Mouse (Mus musculus) hindbrain, embryonic 12.5 days (tissue): ENCODE measurements around the gene Cdk2ap2. TPM values are rescaled to one million over a fixed set of nuclear protein-coding genes. Genes with fewer than 3 reads are reported as not detected.
"Not testable (repeated sequence)": the region's sequence is repeated elsewhere in the genome, so short reads cannot be mapped to it uniquely, and the experiment has no call there.

Source experiments
- ATAC-seq: fragments of 200-750 bp; cut with Nextera tagmentation; 2 replicates; pipeline ENCODE4 v1.8.0; 2017; ENCODE audit warnings: moderate TSS enrichment; ENCODE audit not compliant: low FRiP score
- H3K27ac ChIP-seq: fragments of 300-500 bp; sonication (generic); 2 replicates; pipeline ENCODE4 v1.5.1; 2016; ENCODE audit warnings: mild to moderate bottlenecking
- H3K27me3 ChIP-seq: fragments of 300-500 bp; sonication (generic); 2 replicates; pipeline ENCODE4 v1.6.1; 2016; ENCODE audit warnings: mild to moderate bottlenecking
- H3K36me3 ChIP-seq: fragments of 300-500 bp; sonication (generic); 2 replicates; pipeline ENCODE4 v1.6.1; 2016; ENCODE audit warnings: mild to moderate bottlenecking
- H3K4me1 ChIP-seq: fragments of 300-500 bp; sonication (generic); 2 replicates; pipeline ENCODE4 v1.6.1; 2016
- H3K4me2 ChIP-seq: fragments of 300-500 bp; sonication (generic); replicated peaks from 2 replicates; pipeline ENCODE4 v1.6.1; 2016; ENCODE audit warnings: mild to moderate bottlenecking
- H3K4me3 ChIP-seq: fragments of 300-500 bp; sonication (generic); 2 replicates; pipeline ENCODE4 v1.5.1; 2016; ENCODE audit warnings: mild to moderate bottlenecking
- H3K9ac ChIP-seq: fragments of 300-500 bp; sonication (generic); 2 replicates; pipeline ENCODE4 v1.6.1; 2016; ENCODE audit warnings: mild to moderate bottlenecking, moderate library complexity
- H3K9me3 ChIP-seq: fragments of 300-500 bp; sonication (generic); replicated peaks from 2 replicates; pipeline ENCODE4 v1.6.1; 2016; ENCODE audit warnings: mild to moderate bottlenecking
- whole genome bisulfite sequencing: fragments of 180-500 bp; shearing (Covaris S2); methylation state at CpG from one replicate; pipeline ENCODE4 v1.1.7; 2016; 5-methylcytosine and 5-hydroxymethylcytosine counted together
- polyA plus RNA-seq: library from polyadenylated mRNA; unstranded; fragments of >200 nt; fragmentation: Nextera tagmentation; extraction: Ambion mirVana; gene quantifications from 2 replicates; pipeline ENCODE4 v1.2.1, GENCODE M21; 2016

The Cdk2ap2 gene
- polyA plus RNA-seq, 1 experiment from 2014 or later: 76.9 TPM

- ATAC-seq, H3K9ac ChIP-seq, H3K9me3 ChIP-seq, H3K4me1 ChIP-seq, H3K4me2 ChIP-seq, H3K27me3 ChIP-seq, H3K27ac ChIP-seq, H3K4me3 ChIP-seq: not testable (repeated sequence)
- 20% methylated on average over 8 of the region's 8 CpGs for WGBS
- peaks cover 24% of the 10 kb centered on the region for H3K36me3 ChIP-seq
These were observed 39.0 kb downstream of the Cdk2ap2 start for GRCm38 (mm10) chr19:4135963-4136345.

GRCm38 (mm10) chr19:4136463-4136862, 39.5 kb downstream of the Cdk2ap2 start:
- WGBS: 80% methylated on average over 5 of the region's 5 CpGs
- H3K27me3 ChIP-seq: no peaks in the 10 kb centered on the region
- no peaks in the 10 kb centered on the region for H3K9me3 ChIP-seq
- no peak overlapping the region for H3K9ac ChIP-seq
- peaks cover 19% of the 10 kb centered on the region for H3K36me3 ChIP-seq
- H3K27ac ChIP-seq: no peak overlapping the region
- no peak overlapping the region for H3K4me3 ChIP-seq
- H3K4me1 ChIP-seq: no peaks in the 10 kb centered on the region
- no peak overlapping the region for H3K4me2 ChIP-seq
- ATAC-seq: no peak

GRCm38 (mm10) chr19:4137913-4138312, 40.9 kb downstream of the Cdk2ap2 start:
- ATAC-seq: no peak
- H3K4me2 ChIP-seq: no peak overlapping the region
- no peaks in the 10 kb centered on the region for H3K27me3 ChIP-seq
- H3K9me3 ChIP-seq: no peaks in the 10 kb centered on the region
- 84% methylated on average over 5 of the region's 5 CpGs for WGBS
- H3K9ac ChIP-seq: no peak overlapping the region
- no peak overlapping the region for H3K4me3 ChIP-seq
- H3K36me3 ChIP-seq: peaks cover 6% of the 10 kb centered on the region; the same call in 1 of the 2 replicates
- no peak overlapping the region for H3K27ac ChIP-seq
- H3K4me1 ChIP-seq: no peaks in the 10 kb centered on the region

- ATAC-seq: no peak
These were observed 42.5 kb downstream of the Cdk2ap2 start, which contains the start of gene Gpr152 for GRCm38 (mm10) chr19:4139446-4139845. Gpr152 (plus strand) TSS chr19:4139787.

GRCm38 (mm10) chr19:4140147-4140546, 43.2 kb downstream of the Cdk2ap2 start:
- no peaks in the 10 kb centered on the region for H3K4me1 ChIP-seq
- H3K4me2 ChIP-seq: no peak overlapping the region
- H3K36me3 ChIP-seq: no peaks in the 10 kb centered on the region
- 84% methylated on average over 6 of the region's 6 CpGs for WGBS
- no peak for ATAC-seq
- no peak overlapping the region for H3K27ac ChIP-seq
- H3K4me3 ChIP-seq: no peak overlapping the region
- H3K9ac ChIP-seq: no peak overlapping the region
- no peaks in the 10 kb centered on the region for H3K27me3 ChIP-seq
- H3K9me3 ChIP-seq: no peaks in the 10 kb centered on the region

More at GRCm38 (mm10) chr19:4139446-4139845, 42.5 kb downstream of the Cdk2ap2 start, which contains the start of gene Gpr152:
- Histone ChIP-seq H3K4me2 (no peak within 1 kb of the TSS), H3K4me3 (no peak within 1 kb of the TSS), H3K27ac (no peak within 1 kb of the TSS), H3K9ac (0 out of 2 replicates have a peak within 1 kb of the TSS, but pooled peaks have one; percentile 8), H3K27me3 (no peaks in the 10 kb centered on the region), H3K36me3 (no peaks in the 10 kb centered on the region), H3K9me3 (no peaks in the 10 kb centered on the region), H3K4me1 (no peaks in the 10 kb centered on the region)
- 75% methylated on average over 2 of the region's 2 CpGs for WGBS

GRCm38 (mm10) chr19:4142416-4143173, 45.6 kb downstream of the Cdk2ap2 start:
- no peaks in the 10 kb centered on the region for H3K9me3 ChIP-seq
- no peaks in the 10 kb centered on the region for H3K36me3 ChIP-seq
- H3K9ac ChIP-seq: no peak overlapping the region
- no peaks in the 10 kb centered on the region for H3K27me3 ChIP-seq
- no peak overlapping the region for H3K4me3 ChIP-seq
- no peak overlapping the region for H3K27ac ChIP-seq
- no peak overlapping the region for H3K4me2 ChIP-seq
- 93% methylated on average over 18 of the region's 18 CpGs for WGBS
- peaks cover 2% of the 10 kb centered on the region for H3K4me1 ChIP-seq
- no peak for ATAC-seq

- ATAC-seq: no peak
- Histone ChIP-seq H3K4me1 (peaks cover 8% of the 10 kb centered on the region), H3K4me3 (no peak within 1 kb of the TSS), H3K27me3 (no peaks in the 10 kb centered on the region), H3K36me3 (no peaks in the 10 kb centered on the region), H3K27ac (no peak within 1 kb of the TSS), H3K9me3 (no peaks in the 10 kb centered on the region), H3K9ac (no peak within 1 kb of the TSS), H3K4me2 (no peak within 1 kb of the TSS)
- 82% methylated on average over 7 of the region's 7 CpGs for WGBS
These were observed 46.8 kb downstream of the Cdk2ap2 start, which contains the start of gene Cabp4 for GRCm38 (mm10) chr19:4143759-4144268. Cabp4 (minus strand) TSS chr19:4144033.

GRCm38 (mm10) chr19:4144550-4145498, 47.8 kb downstream of the Cdk2ap2 start:
- Histone ChIP-seq H3K27ac (no peak overlapping the region), H3K27me3 (no peaks in the 10 kb centered on the region), H3K4me1 (peaks cover 18% of the 10 kb centered on the region), H3K9ac (no peak overlapping the region), H3K4me2 (no peak overlapping the region), H3K9me3 (no peaks in the 10 kb centered on the region), H3K36me3 (no peaks in the 10 kb centered on the region), H3K4me3 (no peak overlapping the region)
- 88% methylated on average over 16 of the region's 16 CpGs for WGBS
- ATAC-seq: no peak

GRCm38 (mm10) chr19:4145936-4146335, 49.0 kb downstream of the Cdk2ap2 start:
- Histone ChIP-seq H3K4me2 (no peak overlapping the region), H3K9me3 (no peaks in the 10 kb centered on the region), H3K27me3 (no peaks in the 10 kb centered on the region), H3K36me3 (peaks cover 10% of the 10 kb centered on the region), H3K27ac (no peak overlapping the region), H3K9ac (no peak overlapping the region), H3K4me3 (no peak overlapping the region), H3K4me1 (peaks cover 26% of the 10 kb centered on the region)
- ATAC-seq: no peak
- 85% methylated on average over 5 of the region's 5 CpGs for WGBS

- WGBS: 60% methylated on average over 12 of the region's 12 CpGs
- no peaks in the 10 kb centered on the region for H3K9me3 ChIP-seq
- no peak overlapping the region for H3K9ac ChIP-seq
- H3K4me3 ChIP-seq: no peak overlapping the region
- ATAC-seq: no peak
- no peak overlapping the region for H3K27ac ChIP-seq
- peaks cover 15% of the 10 kb centered on the region for H3K36me3 ChIP-seq
- H3K27me3 ChIP-seq: no peaks in the 10 kb centered on the region
- peaks cover 26% of the 10 kb centered on the region for H3K4me1 ChIP-seq
- no peak overlapping the region for H3K4me2 ChIP-seq
These were observed 49.5 kb downstream of the Cdk2ap2 start for GRCm38 (mm10) chr19:4146366-4147021.

- 52% methylated on average over 3 of the region's 3 CpGs for WGBS
- H3K4me1 ChIP-seq: peaks cover 26% of the 10 kb centered on the region
- no peak for ATAC-seq
- no peak overlapping the region for H3K4me2 ChIP-seq
- H3K9me3 ChIP-seq: no peaks in the 10 kb centered on the region
- H3K36me3 ChIP-seq: peaks cover 20% of the 10 kb centered on the region
- no peak overlapping the region for H3K4me3 ChIP-seq
- no peak overlapping the region for H3K9ac ChIP-seq
- H3K27me3 ChIP-seq: no peaks in the 10 kb centered on the region
- no peak overlapping the region for H3K27ac ChIP-seq
These were observed 50.0 kb downstream of the Cdk2ap2 start for GRCm38 (mm10) chr19:4147022-4147405.
